Mouse (Mus musculus): ENCODE data around the gene Ssh1.

Gene Ssh1

GRCm38 (mm10) chr5:113993487-113994465 is at the start of gene Ssh1:
Gene Ssh1, minus strand, starts transcription at chr5:113993894.
- peak; percentile 84 for DNase-seq

DNA sequence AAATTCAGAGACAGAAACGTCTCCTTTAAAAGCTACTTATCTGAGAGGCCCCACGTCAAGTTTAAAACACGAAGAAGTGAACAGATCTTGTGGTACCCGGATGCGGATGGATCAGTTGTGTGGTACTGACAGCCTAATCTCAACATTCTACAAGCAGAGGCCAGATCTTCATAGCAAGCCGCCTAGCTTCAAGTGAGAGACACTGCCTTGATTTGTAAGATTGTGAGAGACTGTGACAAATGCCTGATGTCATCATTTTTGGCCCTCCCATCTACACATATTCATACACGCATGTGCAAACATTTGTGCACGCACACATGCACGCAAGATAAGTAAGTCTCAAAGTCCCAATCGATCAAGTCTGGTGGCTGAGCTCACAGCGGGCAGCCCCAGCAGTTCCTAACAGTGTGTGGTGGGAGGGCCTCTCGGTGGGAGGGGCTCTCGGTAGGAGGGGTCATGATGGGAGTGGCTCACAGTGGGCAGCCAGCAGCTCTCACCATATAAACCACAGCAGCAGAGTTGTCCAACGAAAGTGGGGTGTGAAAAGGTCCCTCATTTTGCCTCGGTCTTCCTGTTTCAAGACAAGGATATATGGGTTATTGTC is 47.7 kb upstream of the Ssh1 start:
- DNase-seq: no peak

- no peak for DNase-seq
These were observed 47.2 kb upstream of the Ssh1 start for GRCm38 (mm10) chr5:114040911-114041310.

DNA sequence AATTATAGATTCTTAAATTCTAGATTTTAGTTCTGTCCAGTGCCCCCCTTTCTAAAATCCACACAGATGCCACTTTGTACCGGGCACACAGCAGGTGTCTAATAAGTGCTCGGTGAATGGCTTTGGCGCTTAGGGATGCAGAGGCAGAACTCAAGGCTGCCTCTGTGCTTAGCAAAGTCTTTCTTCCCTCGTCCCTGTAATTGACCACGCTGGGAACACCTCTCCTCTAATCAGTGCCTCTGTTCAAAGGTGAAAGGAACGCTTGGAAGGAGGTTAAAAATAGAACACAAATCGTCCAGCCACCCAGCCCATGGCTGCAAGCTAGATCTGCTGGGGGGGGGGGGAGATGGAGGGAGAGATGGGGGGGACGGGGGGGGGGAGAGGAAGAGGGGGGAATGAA is 46.8 kb upstream of the Ssh1 start:
- DNase-seq: no peak

DNA sequence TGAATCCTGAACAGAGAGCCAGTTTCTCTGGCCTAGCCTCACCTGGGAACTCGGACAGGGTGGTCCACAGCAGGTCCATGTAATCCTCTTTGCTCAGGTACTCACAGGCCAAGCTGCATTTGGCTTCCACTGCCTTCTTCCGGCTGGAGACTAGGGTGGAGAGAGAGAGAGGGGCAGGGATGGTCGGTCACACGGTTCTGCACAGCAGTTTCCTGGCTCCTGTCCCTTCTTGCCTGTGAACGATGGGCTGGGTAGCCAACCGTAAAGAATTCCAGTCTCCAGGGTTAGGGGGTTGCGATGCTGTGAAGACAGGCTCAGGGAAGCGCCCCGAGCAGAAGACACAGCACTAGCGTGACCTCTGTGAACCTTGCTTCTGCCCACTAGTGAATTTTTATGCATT is 41.4 kb upstream of the Ssh1 start:
- no peak for DNase-seq

DNA sequence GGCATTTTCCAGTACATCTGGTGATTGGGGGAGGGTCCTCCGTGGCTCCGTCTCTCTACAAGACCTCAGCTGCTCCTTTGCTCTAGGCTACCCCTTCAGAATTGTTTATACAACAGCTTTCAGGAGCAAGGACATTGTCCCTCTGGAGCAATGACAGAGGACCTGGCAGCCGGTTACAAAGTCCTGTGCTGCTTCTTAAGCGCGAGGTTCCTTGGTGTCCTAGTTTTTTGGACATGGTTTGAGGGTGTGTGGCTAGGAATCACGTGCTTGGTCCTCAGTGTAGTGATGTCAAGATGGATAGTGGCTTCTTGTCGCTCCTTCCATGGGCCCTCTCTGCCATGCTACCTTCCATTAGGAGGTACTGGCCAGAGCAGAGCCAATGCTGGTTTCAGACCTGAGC is 40.7 kb upstream of the Ssh1 start:
- DNase-seq: no peak

DNA sequence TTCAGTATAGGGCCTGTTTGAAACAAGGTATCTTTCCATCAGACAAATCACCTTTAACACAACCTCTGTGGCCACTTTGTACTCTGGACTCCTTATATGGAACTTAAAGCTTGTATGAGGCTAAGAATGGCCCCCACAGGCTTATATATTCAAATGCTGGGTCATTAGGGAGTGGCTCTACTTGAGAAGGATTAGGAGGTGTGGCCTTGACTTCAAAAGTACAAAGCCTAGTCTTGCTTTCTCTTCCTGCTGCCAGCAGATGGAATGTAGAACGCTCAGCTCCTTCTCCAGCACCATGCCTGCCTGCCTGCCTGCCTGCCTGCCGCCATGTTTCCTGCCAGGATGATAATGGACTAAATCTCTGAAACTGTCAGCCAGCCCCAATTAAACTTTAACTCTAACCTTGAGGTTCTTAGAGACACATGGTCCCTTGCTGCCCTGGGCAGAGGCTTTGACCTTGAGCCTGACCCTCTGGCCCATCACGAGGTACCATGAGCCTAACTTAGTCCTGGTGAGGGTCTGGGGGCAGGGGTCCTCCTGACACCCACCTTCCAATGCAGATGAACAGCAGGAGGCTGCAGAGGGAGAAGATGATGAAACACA is 38.6 kb upstream of the Ssh1 start:
- no peak for DNase-seq

- no peak for DNase-seq
These were observed 37.0 kb upstream of the Ssh1 start for GRCm38 (mm10) chr5:114030652-114031051.

DNA sequence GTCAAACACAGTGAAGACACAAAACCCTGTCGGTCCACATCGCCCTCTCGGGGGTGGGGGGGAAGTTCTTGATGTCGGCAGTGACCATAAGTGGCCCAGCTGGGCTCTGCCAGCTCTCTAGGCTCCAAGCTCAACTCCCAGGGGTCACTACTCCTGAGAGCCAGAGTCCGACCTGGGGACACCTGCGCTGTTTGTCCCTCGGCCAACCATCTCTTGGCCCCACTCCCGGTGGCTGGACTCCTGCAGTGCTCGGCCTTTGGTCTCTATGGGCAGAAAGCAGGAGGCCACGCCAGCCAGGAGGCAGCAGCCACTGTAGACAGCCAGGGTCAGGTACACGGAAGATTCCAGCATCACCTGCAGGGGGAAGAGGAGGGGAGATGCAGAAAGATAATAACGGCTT is 34.4 kb upstream of the Ssh1 start:
- DNase-seq: no peak

DNA sequence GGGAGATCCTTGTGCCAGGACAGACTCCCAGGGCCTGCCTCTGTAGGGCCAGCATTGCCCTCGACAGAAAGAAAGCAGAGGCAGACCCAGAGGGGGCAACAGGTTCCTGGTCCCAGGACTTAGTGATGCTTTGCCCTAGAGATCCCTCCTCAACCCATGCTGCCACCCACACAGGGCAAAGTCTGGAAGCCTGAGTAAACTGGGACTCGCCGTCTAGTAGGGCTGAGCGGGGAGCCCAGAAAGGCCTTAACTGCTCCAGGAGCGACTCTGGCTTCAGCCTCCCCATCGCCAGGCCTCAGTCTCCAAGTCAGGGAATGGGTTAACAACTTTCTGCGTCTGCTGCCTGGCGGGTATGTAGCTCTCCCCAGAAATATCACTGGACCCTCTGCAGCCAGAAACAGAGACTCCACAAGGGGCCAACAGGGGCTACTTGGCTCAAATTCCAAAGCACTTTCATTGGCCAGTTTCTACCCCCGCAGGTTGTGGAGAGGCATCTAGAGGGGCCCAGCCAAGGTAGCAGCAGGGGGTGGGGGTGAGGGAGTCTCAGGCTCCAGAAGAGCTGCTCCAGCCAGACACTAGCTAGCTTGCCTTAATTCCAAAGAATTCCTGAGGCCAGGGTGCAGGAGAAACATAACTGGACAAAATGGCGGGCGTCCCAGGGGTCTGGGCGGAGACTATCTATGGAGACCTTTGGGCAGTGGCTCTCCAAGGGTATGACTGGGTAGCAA is 33.7 kb upstream of the Ssh1 start:
- DNase-seq: no peak

DNA sequence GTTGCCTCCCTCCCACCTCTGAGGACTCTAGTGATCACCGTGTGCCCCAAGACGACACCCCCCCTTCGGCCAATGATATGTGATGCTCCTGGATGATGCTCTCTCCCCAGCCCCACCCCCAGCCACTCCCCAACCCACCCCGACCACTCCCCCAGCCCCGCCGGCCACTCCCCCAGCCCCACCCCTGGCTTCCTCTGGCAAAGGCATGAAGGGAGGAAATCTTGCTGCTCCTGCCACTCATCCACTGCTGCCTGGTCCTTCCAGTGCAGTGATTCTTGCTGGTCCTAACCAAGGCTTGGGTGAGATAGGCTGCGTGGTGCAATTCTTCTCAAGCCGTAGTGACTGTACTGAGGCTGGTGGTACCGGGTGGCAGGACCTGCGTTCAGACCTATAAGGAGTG is 31.2 kb upstream of the Ssh1 start:
- no peak for DNase-seq

GRCm38 (mm10) chr5:114024390-114024789 is 30.7 kb upstream of the Ssh1 start:
- no peak for DNase-seq

GRCm38 (mm10) chr5:114015121-114015520 is 21.4 kb upstream of the Ssh1 start:
- DNase-seq: no peak

DNA sequence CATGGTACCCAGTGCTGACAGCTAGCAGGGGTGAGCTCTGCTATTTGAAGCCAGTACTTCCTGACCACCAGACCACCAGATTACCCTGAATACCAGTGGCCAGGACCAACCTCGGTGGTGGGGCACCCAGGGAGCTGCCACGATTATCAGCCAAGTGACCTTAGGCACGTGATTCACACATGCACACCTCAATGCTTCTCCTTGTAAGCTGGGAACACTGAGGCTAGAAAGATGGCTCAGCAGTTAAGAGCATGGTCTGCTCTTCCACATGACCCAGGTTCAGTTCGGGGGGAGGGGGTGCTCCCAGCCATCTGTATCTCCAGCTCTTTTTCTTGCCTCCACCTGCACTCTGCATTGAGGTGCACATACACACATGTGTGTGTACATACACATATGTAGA is 15.4 kb upstream of the Ssh1 start:
- DNase-seq: no peak

DNA sequence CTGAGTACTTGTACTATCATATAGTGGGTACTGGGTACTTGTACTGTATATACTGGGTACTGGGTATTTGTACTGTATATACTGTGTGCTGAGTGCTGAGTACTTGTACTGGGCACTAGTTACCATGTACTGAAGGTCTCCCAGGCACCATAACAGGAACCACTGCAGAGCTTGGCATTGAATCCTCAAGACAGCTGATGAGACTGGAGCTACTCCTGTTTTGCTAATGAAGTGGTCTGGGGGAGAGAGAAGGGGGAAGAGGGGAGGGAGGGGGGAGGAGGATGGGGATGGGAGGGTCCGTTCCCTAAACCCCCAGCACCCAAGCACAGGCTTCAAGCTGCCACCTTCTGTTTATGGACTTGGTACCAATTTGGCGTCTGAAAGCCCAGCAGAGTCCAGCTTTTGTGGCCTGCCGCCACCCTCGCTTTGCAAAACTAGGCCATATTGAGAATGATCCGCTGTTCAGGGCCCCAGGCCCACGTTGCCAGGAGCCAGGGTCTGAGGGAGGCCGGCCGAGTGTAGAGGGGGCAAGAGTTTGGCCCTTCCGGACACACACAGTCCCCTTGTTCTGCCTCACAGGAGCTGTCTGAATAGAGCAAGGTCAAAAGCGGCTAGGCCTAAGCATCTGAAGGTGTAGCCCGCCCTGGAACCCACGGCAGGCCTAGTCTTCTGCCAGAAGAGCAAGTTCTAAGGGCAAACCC is 14.2 kb upstream of the Ssh1 start:
- DNase-seq: no peak

DNA sequence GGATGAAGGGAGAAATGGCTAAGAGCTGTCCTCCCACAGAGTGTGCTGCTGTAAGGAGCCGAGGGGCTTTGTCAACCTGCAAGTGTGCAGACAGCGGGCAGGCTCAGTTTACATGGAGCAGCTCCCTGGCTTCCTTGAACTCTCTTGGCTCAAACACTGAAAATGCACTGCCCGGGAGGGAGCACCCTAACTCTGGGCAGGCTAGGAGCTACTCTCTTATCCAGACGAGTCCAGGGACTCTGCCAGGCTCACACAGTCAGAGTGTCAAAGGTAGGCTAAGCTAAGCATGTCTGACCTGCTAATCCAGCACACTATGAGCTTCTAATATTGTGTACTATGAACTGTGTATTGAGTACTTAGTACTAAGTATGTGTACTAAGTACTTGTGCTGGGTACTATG is 13.3 kb upstream of the Ssh1 start:
- no peak for DNase-seq

GRCm38 (mm10) chr5:114005100-114005499 is 11.4 kb upstream of the Ssh1 start:
- no peak for DNase-seq

DNA sequence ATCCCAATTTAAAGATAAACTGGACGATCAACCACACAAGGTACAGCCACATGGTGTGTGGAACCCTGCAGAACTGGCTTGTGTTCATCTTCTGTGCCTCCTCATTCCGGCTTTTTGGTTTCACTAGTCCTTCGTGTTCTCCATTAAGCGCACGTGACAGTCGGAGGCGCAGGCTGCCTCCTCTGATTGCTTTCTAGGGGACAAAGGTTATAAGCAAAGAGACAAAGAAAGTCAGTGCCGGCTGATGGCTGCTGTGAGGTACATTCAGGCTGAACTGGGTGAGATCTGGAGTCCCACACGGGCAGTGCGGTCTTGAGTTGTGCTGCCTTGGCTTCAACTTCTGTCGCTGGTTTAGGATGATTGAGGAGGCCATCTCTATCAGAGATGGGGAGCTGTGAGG is 10.9 kb upstream of the Ssh1 start:
- no peak for DNase-seq

- DNase-seq: no peak
These were observed 9.8 kb upstream of the Ssh1 start, which contains the start of gene Dao for GRCm38 (mm10) chr5:114003542-114003941. Gene Dao, plus strand, starts transcription at chr5:114003703.

DNA sequence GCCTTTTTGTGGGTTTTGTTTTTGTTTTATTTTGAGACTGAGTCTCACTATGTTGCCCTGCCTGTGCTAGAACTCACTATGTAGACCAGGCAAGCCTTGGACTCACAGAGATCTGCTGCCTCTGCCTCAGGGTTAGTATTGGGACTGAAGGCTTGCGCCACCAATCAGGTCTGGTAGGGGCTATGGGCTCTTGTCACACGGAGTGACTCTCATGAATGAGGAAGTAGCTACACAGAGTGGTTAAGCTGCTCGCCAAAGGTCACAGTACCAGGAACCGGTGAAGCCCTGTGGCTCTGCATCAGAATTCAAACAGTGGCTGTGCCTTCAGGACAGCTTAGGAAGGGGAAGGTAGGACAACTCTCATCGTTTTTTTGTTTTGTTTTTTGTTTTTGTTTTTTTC is 5.7 kb upstream of the Ssh1 start:
- DNase-seq: no peak

GRCm38 (mm10) chr5:113996458-113996857 is 2.8 kb upstream of the Ssh1 start:
- DNase-seq: no peak

GRCm38 (mm10) chr5:113993031-113993486 is 635 bp downstream of the Ssh1 start:
- DNase-seq: no peak
